Mouse (Mus musculus) layer of hippocampus, adult 9-11 months (tissue): ENCODE data around the gene Camk1.

Source experiments
- DNase-seq: peaks from one replicate; pipeline ENCODE4 v3.0.0; 2022

Camk1 gene

GRCm38 (mm10) chr6:113302258-113302657 is 41.5 kb downstream of the Camk1 start:
- DNase-seq: no peak

DNA sequence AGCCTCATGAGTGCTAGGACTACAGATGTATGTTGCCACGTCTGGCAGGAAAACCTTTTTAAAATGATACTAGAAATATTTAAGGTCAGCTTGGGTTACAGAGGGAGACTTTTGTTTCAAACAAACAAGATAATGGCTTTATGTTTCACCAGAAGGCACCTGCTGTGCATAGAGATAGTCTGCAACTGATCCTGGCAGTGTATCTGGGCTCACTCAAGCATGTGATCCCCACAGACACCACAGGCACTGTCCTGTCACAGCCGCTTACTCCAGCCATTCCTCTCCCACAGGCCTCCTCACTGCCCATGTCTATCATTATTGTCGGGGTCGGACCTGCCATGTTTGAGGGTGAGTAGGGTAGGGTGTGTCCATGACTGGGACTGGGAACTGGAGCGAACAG is 42.4 kb downstream of the Camk1 start:
- no peak for DNase-seq

- no peak for DNase-seq
Observed at GRCm38 (mm10) chr6:113296639-113297038, 47.1 kb downstream of the Camk1 start.

- no peak for DNase-seq
Observed at GRCm38 (mm10) chr6:113296046-113296445, 47.7 kb downstream of the Camk1 start.

- no peak for DNase-seq
Observed at GRCm38 (mm10) chr6:113292938-113293337, 50.8 kb downstream of the Camk1 start.

- no peak for DNase-seq
Observed at GRCm38 (mm10) chr6:113290346-113290745, 53.4 kb downstream of the Camk1 start.

DNA sequence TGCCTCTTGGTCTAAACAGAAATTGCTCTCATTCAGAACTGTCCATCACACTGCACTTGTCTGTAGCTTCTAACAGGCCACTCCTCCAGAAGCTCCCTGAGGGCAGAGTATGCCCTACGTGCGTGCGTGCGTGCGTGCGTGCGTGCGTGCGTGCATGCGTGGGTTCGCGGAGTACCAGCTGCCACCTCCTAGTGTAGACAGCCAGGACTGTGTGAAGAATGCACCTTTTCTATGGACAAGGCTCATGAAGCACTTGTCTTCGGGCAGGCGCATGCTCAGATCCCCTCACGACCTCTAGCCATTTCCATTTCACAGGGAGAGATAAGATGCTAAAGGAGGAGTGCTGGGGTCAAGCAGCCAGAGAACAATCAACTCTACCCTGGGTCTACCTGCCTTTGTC is 54.4 kb downstream of the Camk1 start:
- DNase-seq: no peak

DNA sequence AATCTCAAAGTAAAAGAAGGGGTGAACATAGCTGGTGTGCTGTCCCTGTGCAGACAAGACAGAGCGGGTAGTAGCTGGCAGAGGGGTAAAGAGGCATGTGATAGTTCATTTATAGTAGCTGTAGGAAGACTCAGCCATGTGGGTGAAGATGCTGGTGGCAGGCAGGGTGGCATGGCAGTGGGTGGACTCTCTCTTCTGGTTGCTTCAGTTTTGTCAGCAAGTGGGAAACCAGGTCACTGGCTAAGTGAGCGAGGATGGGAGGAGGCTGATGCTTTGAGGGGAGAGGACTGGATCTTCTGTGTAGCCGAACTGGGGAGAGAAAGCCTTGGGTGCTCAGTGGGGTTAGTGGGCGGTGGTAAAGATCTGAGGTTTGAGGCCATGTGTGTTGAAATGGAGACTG is 56.5 kb downstream of the Camk1 start:
- DNase-seq: no peak

GRCm38 (mm10) chr6:113286316-113286715 is 57.5 kb downstream of the Camk1 start:
- DNase-seq: no peak

DNA sequence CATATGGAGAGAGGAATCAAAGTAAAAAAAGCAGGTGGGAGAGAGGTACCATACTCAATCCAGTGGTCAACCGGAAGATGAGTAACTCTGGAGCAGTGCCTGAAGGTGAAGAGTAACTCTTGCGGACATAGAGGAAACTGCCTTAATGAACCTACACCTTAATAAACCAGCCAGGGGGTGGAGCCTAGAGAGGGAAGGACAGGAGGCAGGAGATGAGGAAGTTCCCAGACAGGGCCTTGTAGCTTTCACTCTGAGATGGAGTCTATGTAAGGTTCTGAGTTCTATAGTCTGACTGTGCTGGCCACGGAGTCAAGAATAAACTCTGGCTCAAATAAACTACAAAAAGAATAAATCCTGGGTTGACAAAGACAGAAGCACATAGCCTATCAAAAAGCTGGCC is 58.9 kb downstream of the Camk1 start:
- no peak for DNase-seq
